ENCODE assay signal across 11 mouse cellular contexts in the genomic region with DNA sequence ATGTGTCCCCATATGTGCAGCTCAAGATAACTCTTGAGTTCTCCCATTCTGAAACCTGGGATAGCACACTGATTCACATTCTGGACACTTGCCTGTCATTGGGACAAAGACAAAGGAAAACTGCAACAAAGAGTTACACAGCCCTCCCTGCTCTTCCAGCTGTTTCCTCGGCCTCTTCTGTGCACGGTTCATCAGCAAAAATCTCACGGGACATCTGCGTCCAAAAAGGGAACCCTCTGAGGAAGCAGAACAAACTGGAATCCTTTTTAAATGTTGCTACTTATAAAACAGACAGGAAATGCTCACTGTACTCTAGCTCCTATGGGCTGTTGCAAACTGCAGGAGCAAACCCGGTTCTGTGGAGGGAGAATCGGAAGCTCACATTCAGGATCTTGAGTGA. TPM values are rescaled to one million over a fixed set of nuclear protein-coding genes. Genes with fewer than 3 reads are reported as not detected.
A peak's percentile ranks its signal among the peaks of the same experiment; 100 is the strongest.
DNase-seq lines count a peak whose midpoint lies in the region; ATAC-seq and TF ChIP-seq lines count a peak whose summit lies in the region.
"Had no signal": no experiment of that assay in that cellular context is flagged by ENCODE, and none has a peak within 500 bp of the region (broad histone marks: within the 10 kb centered on the region; RNA-seq: fewer than 3 reads in every experiment).

No protein-coding gene starts in this region.

- no peak overlapping the region for H3K9ac ChIP-seq in heart, embryonic 11.5 days (ENCODE audit: low read depth, low read length)
- H3K9ac ChIP-seq in liver, embryonic 16.5 days (ENCODE audit: low read depth, low read length) = no peak overlapping the region
- no peak overlapping the region for H3K9ac ChIP-seq in liver, embryonic 11.5 days (ENCODE audit: low read depth, low read length)
- H3K9ac ChIP-seq in heart, embryonic 15.5 days = no peak overlapping the region
- H3K9ac ChIP-seq: limb, embryonic 12.5 days had no signal

- H3K27ac ChIP-seq in heart, embryonic 11.5 days (ENCODE audit: low read depth, low read length) = no peak overlapping the region
- H3K27ac ChIP-seq in liver, embryonic 16.5 days (ENCODE audit: low read length) = no peak overlapping the region
- no peak overlapping the region for H3K27ac ChIP-seq in liver, embryonic 11.5 days (ENCODE audit: low read depth, low read length)
- H3K27ac ChIP-seq in brown adipose tissue, adult 24 weeks (replicated peaks; ENCODE audit: low read depth, low read length) = peak overlapping the region; percentile 17; the same call in 1 of the 2 replicates
- H3K27ac ChIP-seq in heart, embryonic 15.5 days = peak overlapping the region; percentile 42; the same call in 1 of the 2 replicates
- no peak overlapping the region for H3K27ac ChIP-seq in kidney, adult 2 months (ENCODE audit: insufficient read depth, low read depth, low read length)
- H3K27ac ChIP-seq: limb, embryonic 12.5 days had no signal

- peak; percentile 19 to 69 for DNase-seq in heart, adult 18-20 months
- no peak for DNase-seq in liver, embryonic 11.5 days (ENCODE audit: low spot score)
- DNase-seq in spleen, postnatal 14 days (ENCODE audit: low spot score in 2 of 2) = no peak
- no peak for DNase-seq in kidney, adult 2 months
- DNase-seq: cerebellum, adult 18-20 months; right cerebral cortex, postnatal 4 days had no signal

- H3K36me3 ChIP-seq in heart, embryonic 11.5 days (ENCODE audit: control insufficient read depth, insufficient read depth, low read length) = no peaks in the 10 kb centered on the region
- H3K36me3 ChIP-seq in liver, embryonic 16.5 days (ENCODE audit: control insufficient read depth, insufficient read depth) = no peaks in the 10 kb centered on the region
- H3K36me3 ChIP-seq in liver, embryonic 11.5 days (ENCODE audit: control insufficient read depth, insufficient read depth, low read length) = no peaks in the 10 kb centered on the region
- no peaks in the 10 kb centered on the region for H3K36me3 ChIP-seq in heart, embryonic 15.5 days
- H3K36me3 ChIP-seq in kidney, adult 2 months (ENCODE audit: control insufficient read depth, insufficient read depth, low read length) = no peaks in the 10 kb centered on the region
- H3K36me3 ChIP-seq: limb, embryonic 12.5 days had no signal

- no peak for TF ChIP-seq POLR2A in kidney, adult 2 months (IDR thresholded peaks at IDR 0.05; ENCODE audit: low read depth, low read length)

- no peaks in the 10 kb centered on the region for H3K4me1 ChIP-seq in heart, embryonic 11.5 days (ENCODE audit: control insufficient read depth, insufficient read depth, low read length)
- no peaks in the 10 kb centered on the region for H3K4me1 ChIP-seq in liver, embryonic 16.5 days (ENCODE audit: control insufficient read depth, low read depth, low read length)
- no peaks in the 10 kb centered on the region for H3K4me1 ChIP-seq in liver, embryonic 11.5 days (replicated peaks; ENCODE audit: control insufficient read depth, insufficient read depth, low read length)
- H3K4me1 ChIP-seq in brown adipose tissue, adult 24 weeks (ENCODE audit: control insufficient read depth, insufficient read depth, insufficient read length, low read length) = no peaks in the 10 kb centered on the region; the same call in 1 of the 2 replicates
- H3K4me1 ChIP-seq in heart, embryonic 15.5 days (replicated peaks) = no peaks in the 10 kb centered on the region
- no peaks in the 10 kb centered on the region for H3K4me1 ChIP-seq in kidney, adult 2 months (ENCODE audit: control insufficient read depth, insufficient read depth, low read length)

- H3K4me2 ChIP-seq in heart, embryonic 11.5 days = no peak overlapping the region
- 0 out of 2 replicates have a peak overlapping the region, but pooled peaks have one; percentile 10 for H3K4me2 ChIP-seq in liver, embryonic 16.5 days (ENCODE audit: low read depth, low read length)
- H3K4me2 ChIP-seq in liver, embryonic 11.5 days = no peak overlapping the region
- no peak overlapping the region for H3K4me2 ChIP-seq in heart, embryonic 15.5 days
- H3K4me2 ChIP-seq: limb, embryonic 12.5 days had no signal

- no peaks in the 10 kb centered on the region for H3K27me3 ChIP-seq in heart, embryonic 11.5 days (ENCODE audit: control insufficient read depth, insufficient read depth, low read length)
- H3K27me3 ChIP-seq in liver, embryonic 16.5 days (ENCODE audit: control insufficient read depth, insufficient read depth, low read depth, low read length) = no peaks in the 10 kb centered on the region
- H3K27me3 ChIP-seq in liver, embryonic 11.5 days (replicated peaks; ENCODE audit: control insufficient read depth, insufficient read depth, low read length) = no peaks in the 10 kb centered on the region
- H3K27me3 ChIP-seq in heart, embryonic 15.5 days = no peaks in the 10 kb centered on the region; the same call in 1 of the 2 replicates
- 0 out of 2 replicates have a peak, but pooled peaks cover 1% of the 10 kb centered on the region for H3K27me3 ChIP-seq in kidney, adult 2 months (replicated peaks; ENCODE audit: control insufficient read depth, insufficient read depth, low read length)
- H3K27me3 ChIP-seq: limb, embryonic 12.5 days had no signal

- WGBS in heart, embryonic 11.5 days (ENCODE audit: insufficient replicate concordance) = 64% methylated on average over 6 of the region's 6 CpGs
- 16% methylated on average over 6 of the region's 6 CpGs for WGBS in liver, embryonic 16.5 days (ENCODE audit: insufficient replicate concordance)
- 49% methylated on average over 6 of the region's 6 CpGs for WGBS in liver, embryonic 11.5 days
- 42% methylated on average over 6 of the region's 6 CpGs for WGBS in heart, embryonic 15.5 days
- WGBS in kidney, adult 2 months = 49% methylated on average over 6 of the region's 6 CpGs

- no peak overlapping the region for H3K4me3 ChIP-seq in heart, embryonic 11.5 days (ENCODE audit: low read depth, low read length)
- no peak overlapping the region for H3K4me3 ChIP-seq in liver, embryonic 16.5 days (ENCODE audit: low read depth, low read length)
- no peak overlapping the region for H3K4me3 ChIP-seq in liver, embryonic 11.5 days (ENCODE audit: low read depth, low read length)
- H3K4me3 ChIP-seq in brown adipose tissue, adult 24 weeks (ENCODE audit: insufficient read depth, low read depth, low read length) = no peak overlapping the region
- H3K4me3 ChIP-seq in heart, embryonic 15.5 days = no peak overlapping the region
- H3K4me3 ChIP-seq in kidney, adult 2 months (ENCODE audit: insufficient read depth, low read depth, low read length) = no peak overlapping the region
- H3K4me3 ChIP-seq: limb, embryonic 12.5 days had no signal

- TF ChIP-seq CTCF in kidney, adult 2 months (conservative IDR thresholded peaks at IDR 0.05; ENCODE audit: insufficient read depth, insufficient read length, low read depth, low read length) = no peak

- no peaks in the 10 kb centered on the region for H3K9me3 ChIP-seq in heart, embryonic 11.5 days (replicated peaks; ENCODE audit: control insufficient read depth, low read length)
- no peaks in the 10 kb centered on the region for H3K9me3 ChIP-seq in liver, embryonic 16.5 days (replicated peaks; ENCODE audit: control insufficient read depth, low read length)
- H3K9me3 ChIP-seq in liver, embryonic 11.5 days (ENCODE audit: control insufficient read depth, low read length) = no peaks in the 10 kb centered on the region
- H3K9me3 ChIP-seq in heart, embryonic 15.5 days (replicated peaks) = no peaks in the 10 kb centered on the region
- H3K9me3 ChIP-seq: limb, embryonic 12.5 days had no signal

- ATAC-seq in heart, embryonic 11.5 days (replicated peaks; ENCODE audit: insufficient number of reproducible peaks, low FRiP score, low TSS enrichment) = no peak
- no peak for ATAC-seq in liver, embryonic 16.5 days (ENCODE audit: low read depth)
- ATAC-seq in liver, embryonic 11.5 days (replicated peaks; ENCODE audit: low FRiP score) = no peak
- ATAC-seq in heart, embryonic 15.5 days (replicated peaks; ENCODE audit: insufficient number of reproducible peaks, insufficient read depth, low FRiP score, low read depth) = no peak

RNA-seq across cellular contexts. Expression of gene Rtkn2, which starts 13.3 kb away (rescaled TPM):
- under 1 TPM; 0.22 to 0.41 TPM for total RNA-seq in heart, adult 18-20 months (2021)
- 6.5 and 7.2 TPM in 2 replicates for polyA plus RNA-seq in heart, embryonic 11.5 days (2014; fragmentation: Nextera tagmentation; extraction: Ambion mirVana)
- polyA plus RNA-seq in liver, embryonic 16.5 days (2015; fragmentation: Nextera tagmentation; extraction: Ambion mirVana) = 1.4 and 1.6 TPM in 2 replicates
- 4.9 and 5.7 TPM in 2 replicates for polyA plus RNA-seq in liver, embryonic 11.5 days (2014; fragmentation: Nextera tagmentation; extraction: Ambion mirVana)
- not detected in 2 replicates for polyA plus RNA-seq in brown adipose tissue, adult 24 weeks (2012; ENCODE audit: insufficient read depth, insufficient read length, missing spikeins)
- polyA plus RNA-seq in heart, embryonic 15.5 days (2015; fragmentation: Nextera tagmentation; extraction: Ambion mirVana) = 6.3 and 7.3 TPM in 2 replicates
- polyA plus RNA-seq in kidney, adult 2 months (2012; rRNA removed) = 0.05 TPM in 1 of 2 replicates, not detected in the other

RNA-seq across cellular contexts. Expression of gene Zfp365, which starts 53.6 kb away (rescaled TPM):
- under 1 TPM; 0.23 to 0.37 TPM for total RNA-seq in heart, adult 18-20 months (2021)
- 0.76 and 0.77 TPM in 2 replicates for polyA plus RNA-seq in heart, embryonic 11.5 days (2014; fragmentation: Nextera tagmentation; extraction: Ambion mirVana)
- polyA plus RNA-seq in liver, embryonic 16.5 days (2015; fragmentation: Nextera tagmentation; extraction: Ambion mirVana) = not detected in 2 replicates
- 0.21 and 0.31 TPM in 2 replicates for polyA plus RNA-seq in liver, embryonic 11.5 days (2014; fragmentation: Nextera tagmentation; extraction: Ambion mirVana)
- not detected in 2 replicates for polyA plus RNA-seq in brown adipose tissue, adult 24 weeks (2012; ENCODE audit: insufficient read depth, insufficient read length, missing spikeins)
- 0.48 and 0.82 TPM in 2 replicates for polyA plus RNA-seq in heart, embryonic 15.5 days (2015; fragmentation: Nextera tagmentation; extraction: Ambion mirVana)
- 0.14 and 0.19 TPM in 2 replicates for polyA plus RNA-seq in kidney, adult 2 months (2012; rRNA removed)

Comparison
In these comparisons a context has a peak if more than half of its experiments do, and no peak if none do; other contexts are left out.
1. H3K27ac ChIP-seq: peak in brown adipose tissue, adult 24 weeks (single experiment) and heart, embryonic 15.5 days (single experiment); none in heart, embryonic 11.5 days (single experiment), liver, embryonic 16.5 days (single experiment), liver, embryonic 11.5 days (single experiment) and kidney, adult 2 months (single experiment).
2. DNase-seq: peak in heart, adult 18-20 months (2 of 2); none in liver, embryonic 11.5 days (single experiment), spleen, postnatal 14 days (0 of 2) and kidney, adult 2 months (single experiment).